Mouse (Mus musculus) bone marrow, adult 2 months (tissue): ENCODE data around the gene Snrk. TPM values are rescaled to one million over a fixed set of nuclear protein-coding genes. Genes with fewer than 3 reads are reported as not detected.

ENCODE experiments used
- H3K27ac ChIP-seq: fragments of 200-500 bp; 2 replicates; pipeline ENCODE4 v1.5.1; 2012; ENCODE audit warnings: low read depth, mild to moderate bottlenecking, control low read depth, inconsistent platforms, low read length; ENCODE audit not compliant: control insufficient read depth, poor library complexity, insufficient read depth
- H3K4me1 ChIP-seq: fragments of 200-500 bp; 2 replicates; pipeline ENCODE4 v1.6.1; 2011; ENCODE audit warnings: low read length; ENCODE audit not compliant: control insufficient read depth, insufficient read depth
- H3K4me3 ChIP-seq: fragments of 200-500 bp; replicated peaks from 2 replicates; pipeline ENCODE3; 2011; ENCODE audit warnings: mild to moderate bottlenecking, low read depth, low read length, control low read depth; ENCODE audit not compliant: control insufficient read depth
- CTCF ChIP-seq: fragments of 200-500 bp; IDR thresholded peaks from 2 replicates; pipeline ENCODE4 v1.5.1; 2011; ENCODE audit warnings: low read length, control low read depth; ENCODE audit not compliant: control insufficient read depth, insufficient read depth
- POLR2A ChIP-seq: fragments of 200-500 bp; IDR thresholded peaks from 2 replicates; pipeline ENCODE4 v1.6.1; 2011; ENCODE audit warnings: low read depth, mild to moderate bottlenecking, control low read depth, low read length, borderline replicate concordance; ENCODE audit not compliant: control insufficient read depth
- WGBS: fragments of 180-500 bp; shearing (Covaris S2); methylation state at CpG from one replicate; pipeline ENCODE4 v1.1.7; 2018; 5-methylcytosine and 5-hydroxymethylcytosine counted together
- polyA plus RNA-seq: library from polyadenylated mRNA; stranded (reverse); fragments of >200 nt; gene quantifications from 2 replicates; pipeline ENCODE4 v1.2.4, GENCODE M21; 2011; ENCODE audit warnings: low replicate concordance; ENCODE audit not compliant: missing spikeins, insufficient read depth, insufficient read length

Gene Snrk
- polyA plus RNA-seq, 1 experiment: 36.8 TPM

GRCm38 (mm10) chr9:122085055-122085454 lies 32.0 kb upstream of the Snrk start:
- no peak for TF ChIP-seq POLR2A
- TF ChIP-seq CTCF: no peak
- Histone ChIP-seq H3K27ac (no peak overlapping the region), H3K4me3 (no peak overlapping the region), H3K4me1 (no peaks in the 10 kb centered on the region)
- 19% methylated on average over 6 of the region's 6 CpGs for WGBS

DNA sequence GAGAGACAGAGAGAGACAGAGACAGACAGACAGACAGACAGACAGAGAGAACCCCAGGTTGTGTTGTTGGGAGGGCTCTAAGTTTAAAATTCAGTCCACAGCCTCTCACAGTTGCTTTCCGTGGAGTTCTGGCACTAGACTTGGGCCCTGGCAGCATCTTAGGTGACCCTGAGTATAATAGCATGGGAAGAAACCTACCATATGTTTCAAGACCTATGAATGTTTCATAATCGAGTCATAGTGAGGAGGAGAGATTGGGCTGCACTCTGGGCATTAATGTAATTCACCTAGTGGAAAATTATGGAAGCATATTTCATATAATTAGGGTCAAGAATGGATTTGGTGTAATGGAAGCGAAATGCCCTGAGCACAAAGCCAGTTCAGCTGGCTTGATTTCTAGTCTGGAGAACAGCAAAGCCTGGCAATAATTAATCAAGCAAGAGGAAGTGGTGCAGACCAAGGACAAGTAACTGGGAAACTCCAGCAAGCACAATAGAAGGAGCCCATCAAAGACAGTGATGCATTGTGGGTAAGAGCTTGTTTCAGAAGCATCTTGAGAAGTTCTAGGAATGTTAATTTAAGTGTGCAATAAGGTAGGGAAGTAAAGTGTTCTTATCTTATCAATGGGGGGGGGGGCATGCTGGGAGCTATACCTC lies 31.4 kb upstream of the Snrk start:
- Histone ChIP-seq H3K4me1 (no peaks in the 10 kb centered on the region), H3K27ac (no peak overlapping the region), H3K4me3 (no peak overlapping the region)
- no peak for TF ChIP-seq CTCF
- TF ChIP-seq POLR2A: no peak
- 72% methylated on average over 3 of the region's 3 CpGs for WGBS

DNA sequence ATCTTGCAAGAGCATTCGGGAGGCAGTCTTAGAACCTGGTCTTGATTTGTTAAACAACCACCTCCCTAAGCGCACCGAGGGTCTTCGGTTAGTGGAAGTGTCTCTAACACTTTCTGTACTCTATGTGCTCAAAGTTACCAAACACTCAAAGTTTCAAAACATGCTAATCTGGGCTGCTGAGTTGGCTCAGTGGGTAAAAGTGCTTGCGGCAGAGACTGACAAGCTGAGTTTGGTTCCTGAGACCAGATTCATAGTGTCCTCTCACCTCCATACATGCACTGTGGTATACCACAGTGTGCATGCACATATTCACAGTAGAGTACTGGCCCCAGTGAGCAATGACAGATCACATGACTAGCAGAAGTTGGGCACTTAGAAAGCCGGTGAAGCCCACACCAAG lies 30.0 kb upstream of the Snrk start:
- TF ChIP-seq POLR2A: no peak
- no peak for TF ChIP-seq CTCF
- 83% methylated on average over 6 of the region's 6 CpGs for WGBS

GRCm38 (mm10) chr9:122091171-122091570 lies 25.9 kb upstream of the Snrk start:
- 69% methylated on average over 7 of the region's 7 CpGs for WGBS
- Histone ChIP-seq H3K27ac (no peak overlapping the region), H3K4me3 (no peak overlapping the region), H3K4me1 (no peaks in the 10 kb centered on the region)
- no peak for TF ChIP-seq POLR2A
- TF ChIP-seq CTCF: no peak

More for the DNA sequence above, 30.0 kb upstream of the Snrk start:
- no peak overlapping the region for H3K4me3 ChIP-seq
- no peaks in the 10 kb centered on the region for H3K4me1 ChIP-seq
- H3K27ac ChIP-seq: no peak overlapping the region

DNA sequence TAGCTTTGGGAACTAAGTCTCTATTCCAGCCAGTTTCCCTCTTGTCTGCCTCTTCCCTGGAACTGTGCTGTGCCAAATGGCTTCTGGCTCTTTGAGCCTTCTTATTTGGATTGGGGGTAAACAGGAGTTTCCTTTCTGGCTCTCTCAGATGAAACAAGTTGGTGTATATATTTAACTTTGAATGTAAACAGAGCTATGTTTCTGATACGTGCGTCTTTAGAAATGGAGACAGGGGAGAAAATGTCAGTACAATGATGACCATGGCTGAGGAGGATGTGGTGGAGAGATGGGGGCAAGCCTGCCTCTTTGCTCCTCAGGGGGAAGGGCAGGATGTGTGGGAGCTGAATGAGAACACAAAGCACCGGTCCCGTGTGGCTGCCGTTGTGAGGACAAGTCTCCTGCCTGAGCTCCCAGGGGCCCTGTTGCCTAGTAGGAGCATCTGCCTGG lies 25.3 kb upstream of the Snrk start:
- WGBS: 41% methylated on average over 5 of the region's 5 CpGs
- no peaks in the 10 kb centered on the region for H3K4me1 ChIP-seq

DNA sequence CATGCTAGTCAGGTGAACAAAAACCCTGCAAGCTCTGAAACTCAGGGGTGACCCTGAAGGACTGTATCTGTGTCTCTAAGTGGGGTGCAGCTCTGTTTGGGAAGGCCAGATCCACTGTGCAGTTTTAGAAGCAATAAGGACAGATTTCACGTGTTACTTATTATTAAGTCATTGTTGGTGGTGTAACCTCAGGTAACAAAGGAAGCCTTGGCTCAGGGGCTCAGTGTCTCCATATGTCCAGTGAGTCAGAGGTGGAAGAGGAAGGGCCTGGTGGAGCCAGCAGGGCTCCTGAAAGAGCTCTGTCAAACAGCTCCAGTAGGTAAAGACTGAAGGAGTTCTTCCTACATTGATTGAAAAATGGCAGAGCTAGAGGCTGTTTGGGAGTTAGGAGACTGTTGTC lies 22.9 kb upstream of the Snrk start:
- TF ChIP-seq POLR2A (no peak), CTCF (no peak)
- Histone ChIP-seq H3K27ac (no peak overlapping the region), H3K4me3 (no peak overlapping the region), H3K4me1 (no peaks in the 10 kb centered on the region)
- 40% methylated on average over 1 of the region's 1 CpGs for WGBS

More for the DNA sequence above, 25.3 kb upstream of the Snrk start:
- no peak overlapping the region for H3K4me3 ChIP-seq
- no peak overlapping the region for H3K27ac ChIP-seq
- TF ChIP-seq POLR2A (no peak), CTCF (no peak)

DNA sequence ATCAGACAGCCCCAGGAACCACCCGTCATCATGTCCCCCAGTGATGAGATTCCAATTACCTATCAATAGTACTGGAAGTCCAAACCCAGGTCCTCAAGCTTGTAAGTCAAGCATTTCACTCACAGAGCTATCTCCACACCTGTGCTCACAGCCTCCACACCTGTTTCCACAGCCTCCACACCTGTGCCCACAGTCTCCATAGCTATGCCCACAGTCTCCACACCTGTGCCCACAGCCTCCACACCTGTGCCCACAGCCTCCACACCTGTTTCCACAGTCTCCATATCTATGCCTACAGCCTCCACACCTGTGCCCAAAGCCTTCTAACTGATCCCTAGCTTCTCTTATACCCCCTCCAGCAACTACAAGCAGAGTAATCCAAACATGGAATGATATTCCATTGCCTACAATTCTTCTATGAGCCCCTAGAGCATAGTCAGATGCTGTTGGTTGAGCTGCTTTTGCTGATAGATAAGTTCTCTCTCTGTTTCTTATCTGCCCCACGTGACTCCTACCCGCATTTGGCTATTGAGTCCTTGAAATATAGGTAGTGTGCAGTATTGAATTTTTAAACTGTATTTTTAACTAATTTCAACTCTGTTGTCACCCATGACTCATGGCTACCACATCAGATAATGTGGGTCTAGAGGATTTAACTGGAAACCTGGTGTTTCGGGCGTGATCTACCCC lies 20.1 kb upstream of the Snrk start:
- TF ChIP-seq CTCF (no peak), POLR2A (no peak)
- no peak overlapping the region for H3K27ac ChIP-seq
- no peak overlapping the region for H3K4me3 ChIP-seq
- peaks cover 1% of the 10 kb centered on the region for H3K4me1 ChIP-seq
- 72% methylated on average over 5 of the region's 5 CpGs for WGBS

DNA sequence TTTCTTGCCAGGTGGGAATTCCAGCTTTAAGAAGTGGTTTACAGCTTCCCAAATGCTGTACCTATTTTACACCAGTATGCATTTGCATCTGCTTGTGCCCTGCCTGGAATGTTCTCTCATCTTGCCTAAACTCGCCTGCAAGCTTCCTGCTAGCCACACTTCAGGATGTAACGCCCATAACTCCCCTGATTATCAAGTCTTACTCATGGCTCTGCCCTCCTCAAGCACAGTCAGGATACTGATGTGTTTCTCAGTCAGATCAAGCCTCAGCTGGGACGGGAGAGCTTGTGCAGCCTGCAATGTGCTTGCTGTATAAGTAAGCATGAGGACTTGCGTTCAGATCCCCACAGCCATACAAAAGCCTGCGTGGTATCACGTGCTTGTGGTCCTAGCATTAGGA lies 19.5 kb upstream of the Snrk start:
- Histone ChIP-seq H3K4me3 (no peak overlapping the region), H3K27ac (no peak overlapping the region), H3K4me1 (peaks cover 1% of the 10 kb centered on the region)
- 61% methylated on average over 6 of the region's 6 CpGs for WGBS
- TF ChIP-seq POLR2A (no peak), CTCF (no peak)

GRCm38 (mm10) chr9:122100584-122101127 lies 16.4 kb upstream of the Snrk start:
- Histone ChIP-seq H3K4me1 (peaks cover 1% of the 10 kb centered on the region), H3K27ac (no peak overlapping the region), H3K4me3 (no peak overlapping the region)
- TF ChIP-seq POLR2A (no peak), CTCF (no peak)
